Mouse (Mus musculus) testis, adult 2 months (tissue): Measurements from ENCODE around the gene G6pc.

Source experiments
- CTCF ChIP-seq: fragments of 200-500 bp; IDR thresholded peaks from 2 replicates; pipeline ENCODE4 v1.5.1; 2012; ENCODE audit warnings: low read depth, mild to moderate bottlenecking, inconsistent platforms, low read length, moderate library complexity; ENCODE audit not compliant: control insufficient read depth, insufficient read depth, insufficient replicate concordance
- POLR2A ChIP-seq: fragments of 200-500 bp; IDR thresholded peaks from 2 replicates; pipeline ENCODE4 v1.6.1; 2012; ENCODE audit warnings: low read depth, mild to moderate bottlenecking, inconsistent platforms, low read length, moderate library complexity; ENCODE audit not compliant: control insufficient read depth

DNA sequence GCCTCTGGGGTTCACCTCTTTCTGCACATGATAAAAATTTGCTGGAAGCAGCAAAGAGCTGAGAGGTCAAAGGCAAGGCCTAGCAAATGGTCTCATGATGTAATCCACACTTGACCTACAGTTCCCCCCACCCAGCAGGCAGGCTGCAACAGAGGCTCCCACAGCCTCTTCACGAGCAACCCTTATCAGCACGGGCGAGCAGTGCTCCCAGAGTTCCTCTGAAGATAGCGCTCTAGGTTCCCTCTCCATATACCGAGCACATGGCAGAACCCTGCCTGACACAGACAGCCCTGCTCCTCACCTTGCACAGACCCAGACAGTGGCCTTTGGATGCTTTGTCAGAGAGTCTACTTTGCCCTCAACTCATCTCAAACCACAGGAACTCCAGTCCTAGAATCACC lies 2.8 kb upstream of the G6pc start:
- TF ChIP-seq POLR2A: no peak
- no peak for TF ChIP-seq CTCF
